In the genomic region with DNA sequence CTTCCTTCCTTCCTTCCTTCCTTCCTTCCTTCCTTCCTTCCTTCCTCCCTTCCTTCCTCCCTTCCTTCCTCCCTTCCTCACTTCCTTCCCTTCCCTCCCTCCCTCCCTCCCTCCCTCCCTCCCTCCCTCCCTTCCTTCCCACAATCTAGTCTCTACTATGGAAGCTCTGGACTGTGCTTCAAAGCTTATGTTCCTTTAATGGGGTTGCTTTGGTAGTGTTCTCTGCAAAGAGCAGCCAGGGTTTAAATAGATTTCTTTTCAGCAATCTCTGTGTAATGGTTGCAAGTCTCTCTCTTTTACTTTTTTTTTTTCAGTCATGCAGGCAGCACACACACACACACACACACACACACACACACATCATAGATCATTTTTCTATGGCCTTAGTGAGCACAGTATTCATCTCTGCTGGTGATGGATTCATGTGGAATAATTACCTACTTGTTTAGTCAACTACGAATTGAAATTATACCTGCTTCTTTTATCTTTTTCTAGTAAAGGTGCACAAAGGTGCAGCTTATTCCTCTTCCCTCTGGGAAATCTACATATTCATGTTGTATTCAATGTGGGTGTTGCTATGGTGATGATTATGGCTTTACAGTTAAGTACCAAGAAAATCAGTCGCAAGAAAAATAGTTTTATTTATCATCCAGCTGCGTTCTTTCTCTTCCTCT, we compare ENCODE assay signal across 15 mouse cellular contexts.
"Had no signal": no experiment of that assay in that cellular context is flagged by ENCODE, and none has a peak within 500 bp of the region (broad histone marks: within the 10 kb centered on the region; RNA-seq: fewer than 3 reads in every experiment).

No protein-coding gene starts in this region.

- H3K9me3 ChIP-seq: limb, embryonic 13.5 days; neural tube, embryonic 13.5 days had no signal

- H3K4me1 ChIP-seq: limb, embryonic 13.5 days had no signal

- H3K9ac ChIP-seq: limb, embryonic 13.5 days; liver, embryonic 14.5 days; neural tube, embryonic 13.5 days had no signal

- H3K36me3 ChIP-seq: limb, embryonic 13.5 days; neural tube, embryonic 13.5 days had no signal

- H3K27me3 ChIP-seq: limb, embryonic 13.5 days; neural tube, embryonic 13.5 days had no signal

- H3K27ac ChIP-seq: kidney, postnatal 0 days; layer of hippocampus, adult 2 months; limb, embryonic 13.5 days; liver, embryonic 14.5 days; neural tube, embryonic 13.5 days had no signal

- DNase-seq: kidney, adult 9 months; kidney, postnatal 36 days; left cerebral cortex, postnatal 4 days; lung, adult 18-20 months; lung, postnatal 36 days; retina, postnatal 1 day; right cerebral cortex, postnatal 4 days; spleen, adult 18-20 months; thymus, adult 18-20 months; thymus, postnatal 14 days had no signal

- H3K4me2 ChIP-seq: limb, embryonic 13.5 days; neural tube, embryonic 13.5 days had no signal

- H3K4me3 ChIP-seq: layer of hippocampus, adult 2 months; limb, embryonic 13.5 days; neural tube, embryonic 13.5 days had no signal
